In genomic region chr6:31822186-31823085, GRCm38 (mm10) we compare ENCODE assay signal across 22 mouse cellular contexts.
DNase-seq lines count a peak whose midpoint lies in the region; ATAC-seq lines count a peak whose summit lies in the region.
"Had no signal": no experiment of that assay in that cellular context is flagged by ENCODE, and none has a peak within 500 bp of the region (broad histone marks: within the 10 kb centered on the region; RNA-seq: fewer than 3 reads in every experiment).

No protein-coding gene starts in this region.

- no peak for ATAC-seq in erythroid progenitor cell, adult 5-6 weeks (replicated peaks; ENCODE audit: low FRiP score, poor library complexity, severe bottlenecking)
- ATAC-seq: forebrain, embryonic 15.5 days; midbrain, embryonic 15.5 days; Patski had no signal

- DNase-seq in heart, adult 11 months, result peak; percentile 76
- no peak for DNase-seq in heart, postnatal 4 days
- peak; percentile 47 for DNase-seq in brain, adult 2 months (ENCODE audit: low read depth, low spot score)
- peak; percentile 33 for DNase-seq in cerebellum, adult 8-10 months
- peak; percentile 55 to 62 for DNase-seq in cerebellum, postnatal 25 days
- DNase-seq in thymus, postnatal 10 days (ENCODE audit: low spot score in 2 of 2), result no peak
- DNase-seq: adrenal gland, postnatal 25 days; embryo, embryonic 11 days; gastrocnemius, adult 2 months; gastrocnemius, postnatal 36 days; heart, adult 2 months; kidney, adult 11 months; kidney, postnatal 14 days; layer of hippocampus, adult 9-11 months; lung, embryonic 14.5 days; lung, postnatal 14 days; right cerebral cortex, postnatal 25 days; thymus, postnatal 36 days had no signal

Comparison
In these comparisons a context has a peak if more than half of its experiments do, and no peak if none do; other contexts are left out.
1. DNase-seq: peak in heart, adult 11 months (single experiment), brain, adult 2 months (single experiment), cerebellum, adult 8-10 months (single experiment) and cerebellum, postnatal 25 days (2 of 2); none in heart, postnatal 4 days (single experiment) and thymus, postnatal 10 days (0 of 2).